Mouse (Mus musculus): Measurements from ENCODE around the gene Prr36. TPM values are rescaled to one million over a fixed set of nuclear protein-coding genes. Genes with fewer than 3 reads are reported as not detected.

Prr36 gene
- under 1 TPM; 0.02 to 0.20 TPM for polyA plus RNA-seq (2012; fragmentation: generic; extraction: Trizol)

GRCm38 (mm10) chr8:4216791-4217621 lies at the start of gene Prr36:
Gene Prr36 (minus strand): TSS chr8:4217459.

GRCm38 (mm10) chr8:4259125-4259804 lies 42.0 kb upstream of the Prr36 start, which contains the start of gene Ctxn1:
Gene Ctxn1 (minus strand): TSS chr8:4259274.

GRCm38 (mm10) chr8:4252934-4253841 lies 35.9 kb upstream of the Prr36 start, which contains the start of gene Snapc2:
Gene Snapc2 (plus strand): TSS chr8:4253080.

GRCm38 (mm10) chr8:4247951-4248540 lies 30.8 kb upstream of the Prr36 start, which contains the start of gene Tgfbr3l:
Gene Tgfbr3l (plus strand): TSS chr8:4248214.

GRCm38 (mm10) chr8:4238434-4239192 lies 21.4 kb upstream of the Prr36 start, which contains the start of the genes Map2k7 and Gm49320:
Gene Map2k7 (plus strand): TSS chr8:4238740.
Gene Gm49320 (plus strand): TSS chr8:4238865.

GRCm38 (mm10) chr8:4226739-4227347 lies 9.6 kb upstream of the Prr36 start, which contains the start of gene Lrrc8e:
Gene Lrrc8e (plus strand): TSS chr8:4226827.

GRCm38 (mm10) chr8:4165852-4166751 lies 51.2 kb downstream of the Prr36 start, which contains the start of gene Evi5l:
Gene Evi5l (plus strand): TSS chr8:4166567.

Other genes with a start within 250 kb of the Prr36 start
- not detected for gene Cd209f, start 111.6 kb downstream of the Prr36 start, polyA plus RNA-seq (2012; fragmentation: generic; extraction: Trizol)
- gene Cd209g, start 83.4 kb downstream of the Prr36 start, polyA plus RNA-seq (2012; fragmentation: generic; extraction: Trizol): not detected
- 10 to 100 TPM in 1 of 2 experiments, 1 to 10 TPM in 1; 7.0 to 27.1 TPM for gene Evi5l, start 50.9 kb downstream of the Prr36 start, polyA plus RNA-seq (2012; fragmentation: generic; extraction: Trizol)
- gene Lrrc8e, start 9.4 kb upstream of the Prr36 start, polyA plus RNA-seq (2012; fragmentation: generic; extraction: Trizol): 1 to 10 TPM; 1.4 to 2.5 TPM
- gene Map2k7, start 21.3 kb upstream of the Prr36 start, polyA plus RNA-seq (2012; fragmentation: generic; extraction: Trizol): 10 to 100 TPM; 12.4 to 29.1 TPM
- under 1 TPM; 0.02 to 0.73 TPM for gene Gm49320, start 21.4 kb upstream of the Prr36 start, polyA plus RNA-seq (2012; fragmentation: generic; extraction: Trizol)
- 1 to 10 TPM in 1 of 2 experiments, under 1 TPM in 1; 0.40 to 6.6 TPM for gene Tgfbr3l, start 30.8 kb upstream of the Prr36 start, polyA plus RNA-seq (2012; fragmentation: generic; extraction: Trizol)
- 10 to 100 TPM; 52.6 to 62.2 TPM for gene Snapc2, start 35.6 kb upstream of the Prr36 start, polyA plus RNA-seq (2012; fragmentation: generic; extraction: Trizol)
- gene Ctxn1, start 41.8 kb upstream of the Prr36 start, polyA plus RNA-seq (2012; fragmentation: generic; extraction: Trizol): 10 to 100 TPM; 46.2 to 69.6 TPM
- 10 to 100 TPM in 1 of 2 experiments, 1 to 10 TPM in 1; 9.3 to 42.5 TPM for gene Timm44, start 58.5 kb upstream of the Prr36 start, polyA plus RNA-seq (2012; fragmentation: generic; extraction: Trizol)
- 10 to 100 TPM in 1 of 2 experiments, 1 to 10 TPM in 1; 2.7 to 12.2 TPM for gene Ccl25, start 107.8 kb upstream of the Prr36 start, polyA plus RNA-seq (2012; fragmentation: generic; extraction: Trizol)
- 10 to 100 TPM; 18.1 to 38.4 TPM for gene Elavl1, start 108.0 kb upstream of the Prr36 start, polyA plus RNA-seq (2012; fragmentation: generic; extraction: Trizol)

Data from C3H10T1/2 (cell line).